Mouse (Mus musculus): ENCODE results near the gene Otud7a. TPM values are rescaled to one million over a fixed set of nuclear protein-coding genes. Genes with fewer than 3 reads are reported as not detected.
A peak's percentile ranks its signal among the peaks of the same experiment; 100 is the strongest.

Otud7a gene
- polyA plus RNA-seq, 1 experiment from 2014 or later, result not detected

GRCm38 (mm10) chr7:63590305-63590704 lies 145.8 kb downstream of the Otud7a start:
- H3K27me3 ChIP-seq (ENCODE audit: insufficient read depth, poor library complexity, severe bottlenecking), result no peaks in the 10 kb centered on the region
- DNase-seq (ENCODE audit: low spot score), result no peak
- H3K4me3 ChIP-seq, result no peak overlapping the region
- 29% methylated on average over 2 of the region's 2 CpGs for WGBS
- no peak overlapping the region for H3K27ac ChIP-seq
- H3K36me3 ChIP-seq, result no peaks in the 10 kb centered on the region
- H3K9me3 ChIP-seq, result no peaks in the 10 kb centered on the region
- H3K4me1 ChIP-seq, result no peaks in the 10 kb centered on the region

DNA sequence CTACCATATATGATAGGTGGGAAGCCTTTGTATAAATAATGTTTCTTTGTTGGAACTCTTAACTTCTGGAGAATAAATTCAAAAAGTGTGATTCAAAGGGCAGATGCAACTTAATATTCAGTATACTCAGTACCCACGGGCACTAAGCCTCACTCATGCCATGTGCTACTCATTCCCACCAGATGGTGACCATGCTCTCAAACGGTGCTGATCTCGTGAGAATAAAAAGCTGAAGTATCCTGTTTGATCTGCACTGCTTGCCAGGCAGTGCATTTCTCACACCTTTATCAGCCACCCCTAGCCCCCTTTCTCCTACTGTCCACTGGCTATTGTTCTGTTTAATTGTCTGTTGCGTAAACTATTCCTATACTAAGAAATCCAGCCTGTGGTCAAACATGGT lies 146.8 kb downstream of the Otud7a start:
- Histone ChIP-seq H3K27ac (no peak overlapping the region), H3K4me3 (no peak overlapping the region), H3K36me3 (no peaks in the 10 kb centered on the region), H3K27me3 (ENCODE audit: insufficient read depth, poor library complexity, severe bottlenecking) (no peaks in the 10 kb centered on the region), H3K9me3 (no peaks in the 10 kb centered on the region), H3K4me1 (no peaks in the 10 kb centered on the region)
- DNase-seq (ENCODE audit: low spot score), result no peak
- WGBS, result 76% methylated on average over 4 of the region's 4 CpGs

- DNase-seq (ENCODE audit: low spot score), result no peak
- Histone ChIP-seq H3K9me3 (no peaks in the 10 kb centered on the region), H3K27ac (no peak overlapping the region), H3K4me3 (no peak overlapping the region), H3K36me3 (no peaks in the 10 kb centered on the region), H3K4me1 (no peaks in the 10 kb centered on the region), H3K27me3 (ENCODE audit: insufficient read depth, poor library complexity, severe bottlenecking) (no peaks in the 10 kb centered on the region)
- 69% methylated on average over 3 of the region's 3 CpGs for WGBS
Observed at GRCm38 (mm10) chr7:63592061-63592460, 147.5 kb downstream of the Otud7a start.

GRCm38 (mm10) chr7:63604827-63605226 lies 160.3 kb downstream of the Otud7a start:
- H3K4me1 ChIP-seq, result no peaks in the 10 kb centered on the region
- WGBS, result 68% methylated on average over 1 of the region's 1 CpGs
- no peaks in the 10 kb centered on the region for H3K27me3 ChIP-seq (ENCODE audit: insufficient read depth, poor library complexity, severe bottlenecking)
- H3K9me3 ChIP-seq, result no peaks in the 10 kb centered on the region
- no peak overlapping the region for H3K27ac ChIP-seq
- H3K4me3 ChIP-seq, result no peak overlapping the region
- no peaks in the 10 kb centered on the region for H3K36me3 ChIP-seq
- no peak for DNase-seq (ENCODE audit: low spot score)

DNA sequence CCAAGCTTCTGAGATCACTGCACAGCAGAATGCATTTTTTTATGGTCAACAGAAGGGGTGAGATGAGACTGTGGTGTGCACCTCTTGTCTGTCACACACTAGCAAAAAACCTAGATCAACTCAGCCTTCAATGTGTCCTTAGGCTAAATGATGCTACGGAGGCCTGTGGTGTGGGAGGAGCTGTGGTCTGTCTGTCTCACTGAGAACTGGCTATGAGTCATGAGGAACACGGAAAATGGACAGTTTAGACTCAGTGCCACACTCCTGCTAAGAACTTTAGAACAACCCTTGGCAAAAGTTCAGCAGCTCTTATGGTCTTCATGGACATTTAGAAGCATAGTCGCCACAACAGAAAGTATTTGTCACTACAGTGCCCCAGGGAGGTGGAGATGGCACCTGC lies 172.5 kb downstream of the Otud7a start:
- Histone ChIP-seq H3K36me3 (no peaks in the 10 kb centered on the region), H3K4me1 (no peaks in the 10 kb centered on the region), H3K9me3 (no peaks in the 10 kb centered on the region), H3K27me3 (ENCODE audit: insufficient read depth, poor library complexity, severe bottlenecking) (no peaks in the 10 kb centered on the region), H3K4me3 (no peak overlapping the region), H3K27ac (no peak overlapping the region)
- no peak for DNase-seq (ENCODE audit: low spot score)
- 88% methylated on average over 3 of the region's 3 CpGs for WGBS

DNA sequence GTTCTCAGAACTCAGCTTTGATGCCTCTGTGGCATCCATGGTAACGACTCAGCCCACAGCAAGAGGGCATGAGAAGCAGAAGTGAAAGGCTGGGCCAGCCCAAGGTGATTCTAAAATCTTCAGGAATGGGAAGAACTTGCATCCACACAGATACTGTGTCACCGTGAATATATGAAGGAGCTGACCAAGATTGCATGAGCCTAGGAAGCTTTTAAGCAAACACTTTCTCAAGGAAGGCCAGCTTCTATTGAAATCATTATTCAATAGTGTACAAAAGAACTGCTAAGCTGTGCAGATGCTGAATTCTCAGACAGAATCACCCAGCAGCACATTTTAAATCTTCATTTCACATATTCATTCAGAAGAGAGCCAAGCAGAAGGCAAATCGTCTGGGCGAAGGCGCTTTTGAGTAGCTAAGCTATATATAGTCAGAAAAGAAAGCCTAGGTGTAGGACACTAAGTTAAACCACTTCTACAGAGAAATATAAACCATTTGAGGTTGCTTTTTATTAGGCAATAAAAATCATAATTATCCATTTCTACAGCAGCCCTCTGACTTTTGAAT lies 176.3 kb downstream of the Otud7a start:
- no peaks in the 10 kb centered on the region for H3K4me1 ChIP-seq
- 81% methylated on average over 5 of the region's 5 CpGs for WGBS
- H3K27me3 ChIP-seq (ENCODE audit: insufficient read depth, poor library complexity, severe bottlenecking), result no peaks in the 10 kb centered on the region

DNA sequence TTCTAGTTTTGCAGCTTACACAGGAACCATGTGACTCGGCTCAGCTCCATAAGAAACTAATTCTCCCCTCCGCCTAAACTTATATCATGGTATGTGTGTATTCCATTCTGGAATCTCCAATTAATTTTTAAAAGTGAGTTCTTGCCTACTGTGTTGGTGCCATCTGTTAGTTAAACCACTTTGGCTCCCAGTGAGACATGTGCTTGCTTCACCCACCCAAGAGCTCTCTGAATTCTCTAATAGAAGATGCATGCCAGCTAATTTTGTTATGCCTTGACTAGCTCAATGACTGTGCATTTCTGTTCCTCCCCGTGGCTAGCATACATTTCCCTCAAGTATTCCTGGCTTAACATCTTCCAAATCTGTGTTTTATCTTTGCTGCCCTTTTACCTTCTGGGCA lies 193.1 kb downstream of the Otud7a start:
- H3K4me3 ChIP-seq, result no peak overlapping the region
- H3K27ac ChIP-seq, result no peak overlapping the region
- WGBS, result 73% methylated on average over 3 of the region's 3 CpGs
- H3K9me3 ChIP-seq, result no peaks in the 10 kb centered on the region
- H3K4me1 ChIP-seq, result no peaks in the 10 kb centered on the region
- H3K36me3 ChIP-seq, result no peaks in the 10 kb centered on the region
- no peak for DNase-seq (ENCODE audit: low spot score)
- no peaks in the 10 kb centered on the region for H3K27me3 ChIP-seq (ENCODE audit: insufficient read depth, poor library complexity, severe bottlenecking)

More for the DNA sequence above, 176.3 kb downstream of the Otud7a start:
- DNase-seq (ENCODE audit: low spot score), result no peak
- Histone ChIP-seq H3K27ac (no peak overlapping the region), H3K36me3 (no peaks in the 10 kb centered on the region), H3K9me3 (no peaks in the 10 kb centered on the region), H3K4me3 (no peak overlapping the region)

- 75% methylated on average over 1 of the region's 1 CpGs for WGBS
Observed at GRCm38 (mm10) chr7:63644002-63644401, 199.5 kb downstream of the Otud7a start.

DNA sequence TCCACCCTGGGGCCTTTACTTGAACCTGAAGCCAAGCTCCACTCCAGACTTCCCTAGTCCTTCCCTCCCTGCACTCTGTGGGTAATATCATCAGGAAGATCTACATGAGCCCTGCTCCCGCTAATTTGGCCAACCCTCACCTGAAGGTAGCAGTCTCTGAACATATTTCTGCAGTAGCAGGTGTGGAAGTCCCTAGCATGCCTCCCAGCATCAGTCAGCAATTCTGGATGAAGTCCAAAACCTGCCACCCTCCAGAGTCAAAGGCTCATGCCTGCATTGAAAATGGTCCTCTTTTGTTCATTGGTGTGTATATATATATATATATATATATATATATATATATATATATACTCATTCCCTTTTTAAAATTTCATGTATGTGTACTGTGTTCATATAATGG lies 202.6 kb downstream of the Otud7a start:
- no peaks in the 10 kb centered on the region for H3K36me3 ChIP-seq
- no peak overlapping the region for H3K4me3 ChIP-seq
- no peaks in the 10 kb centered on the region for H3K9me3 ChIP-seq
- no peaks in the 10 kb centered on the region for H3K27me3 ChIP-seq (ENCODE audit: insufficient read depth, poor library complexity, severe bottlenecking)
- 68% methylated on average over 1 of the region's 1 CpGs for WGBS
- no peak overlapping the region for H3K27ac ChIP-seq
- H3K4me1 ChIP-seq, result no peaks in the 10 kb centered on the region
- DNase-seq (ENCODE audit: low spot score), result no peak

More at GRCm38 (mm10) chr7:63644002-63644401, 199.5 kb downstream of the Otud7a start:
- H3K9me3 ChIP-seq, result no peaks in the 10 kb centered on the region
- H3K27ac ChIP-seq, result no peak overlapping the region
- H3K4me3 ChIP-seq, result no peak overlapping the region
- H3K4me1 ChIP-seq, result no peaks in the 10 kb centered on the region
- H3K36me3 ChIP-seq, result no peaks in the 10 kb centered on the region
- no peaks in the 10 kb centered on the region for H3K27me3 ChIP-seq (ENCODE audit: insufficient read depth, poor library complexity, severe bottlenecking)
- no peak for DNase-seq (ENCODE audit: low spot score)

DNA sequence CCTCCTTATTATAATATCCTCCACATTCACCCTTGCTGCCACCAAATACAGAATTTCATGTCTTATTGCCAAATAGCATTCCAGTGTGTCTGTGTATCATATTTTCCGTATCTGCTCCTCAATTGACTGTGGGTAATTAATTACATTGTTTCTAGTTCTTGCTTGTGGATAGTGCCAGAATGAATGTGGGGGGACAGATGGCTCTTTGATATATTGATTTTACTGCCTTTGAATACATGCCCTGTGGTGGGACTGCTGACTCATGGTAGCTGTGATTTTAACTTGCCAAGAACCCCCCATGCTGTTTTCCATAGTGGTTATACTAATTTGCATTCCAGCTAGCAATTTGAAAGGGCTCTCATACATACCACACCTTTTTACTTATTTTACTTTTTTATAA lies 215.7 kb downstream of the Otud7a start:
- no peaks in the 10 kb centered on the region for H3K9me3 ChIP-seq
- no peak for DNase-seq (ENCODE audit: low spot score)
- no peaks in the 10 kb centered on the region for H3K4me1 ChIP-seq
- WGBS, result 79% methylated on average over 1 of the region's 1 CpGs
- no peak overlapping the region for H3K27ac ChIP-seq
- H3K27me3 ChIP-seq (ENCODE audit: insufficient read depth, poor library complexity, severe bottlenecking), result no peaks in the 10 kb centered on the region
- H3K36me3 ChIP-seq, result no peaks in the 10 kb centered on the region
- H3K4me3 ChIP-seq, result no peak overlapping the region

- no peak overlapping the region for H3K4me3 ChIP-seq
- no peaks in the 10 kb centered on the region for H3K27me3 ChIP-seq (ENCODE audit: insufficient read depth, poor library complexity, severe bottlenecking)
- 79% methylated on average over 3 of the region's 3 CpGs for WGBS
- H3K27ac ChIP-seq, result no peak overlapping the region
- H3K9me3 ChIP-seq, result no peaks in the 10 kb centered on the region
- no peak for DNase-seq (ENCODE audit: low spot score)
- H3K4me1 ChIP-seq, result no peaks in the 10 kb centered on the region
- H3K36me3 ChIP-seq, result no peaks in the 10 kb centered on the region
Observed at GRCm38 (mm10) chr7:63662757-63663156, 218.2 kb downstream of the Otud7a start.

GRCm38 (mm10) chr7:63665496-63665895 lies 220.9 kb downstream of the Otud7a start:
- WGBS, result 85% methylated on average over 3 of the region's 3 CpGs
- no peak overlapping the region for H3K27ac ChIP-seq
- H3K4me3 ChIP-seq, result no peak overlapping the region
- DNase-seq (ENCODE audit: low spot score), result no peak
- no peaks in the 10 kb centered on the region for H3K9me3 ChIP-seq
- no peaks in the 10 kb centered on the region for H3K36me3 ChIP-seq
- no peaks in the 10 kb centered on the region for H3K27me3 ChIP-seq (ENCODE audit: insufficient read depth, poor library complexity, severe bottlenecking)
- no peaks in the 10 kb centered on the region for H3K4me1 ChIP-seq

GRCm38 (mm10) chr7:63667986-63668741 lies 223.6 kb downstream of the Otud7a start:
- peak; percentile 60 for DNase-seq (ENCODE audit: low spot score)
- H3K4me1 ChIP-seq, result no peaks in the 10 kb centered on the region
- H3K4me3 ChIP-seq, result no peak overlapping the region
- no peaks in the 10 kb centered on the region for H3K9me3 ChIP-seq
- H3K36me3 ChIP-seq, result no peaks in the 10 kb centered on the region
- H3K27ac ChIP-seq, result no peak overlapping the region
- WGBS, result 78% methylated on average over 15 of the region's 15 CpGs
- no peaks in the 10 kb centered on the region for H3K27me3 ChIP-seq (ENCODE audit: insufficient read depth, poor library complexity, severe bottlenecking)

All from heart, embryonic 10.5 days (tissue).